Mouse (Mus musculus) erythroblast, embryonic 14.5 days (primary cell): Measurements from ENCODE around the gene Otop1.

Experiments
- GATA1 ChIP-seq: IDR thresholded peaks from 2 replicates; pipeline ENCODE4 v1.6.1; 2012; ENCODE audit warnings: low read length, inconsistent platforms, mixed read lengths
- TAL1 ChIP-seq: IDR thresholded peaks from 3 replicates; pipeline ENCODE4 v1.6.1; 2012; ENCODE audit warnings: low read length, inconsistent platforms, mixed read lengths

DNA sequence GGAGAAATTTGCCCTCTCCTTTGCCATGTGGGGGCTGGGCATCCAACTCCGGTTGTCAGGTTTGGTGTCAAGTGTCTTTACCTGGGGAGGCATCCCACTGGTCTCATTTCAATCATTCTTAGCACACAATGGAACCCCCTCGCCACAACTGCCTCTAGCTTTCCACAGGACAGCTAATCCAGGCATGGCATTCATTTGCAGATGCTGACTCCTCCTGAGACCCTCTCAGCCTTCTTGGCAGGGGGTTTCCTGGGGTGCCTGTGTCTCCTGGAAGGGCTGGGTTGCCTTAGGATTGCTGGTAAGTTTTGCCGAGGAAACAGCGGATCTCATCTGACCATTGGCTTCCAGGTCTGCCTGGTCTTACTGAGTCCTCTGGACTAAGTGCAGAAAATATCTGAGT lies at the start of gene Otop1:
- no peak for TF ChIP-seq TAL1
- TF ChIP-seq GATA1, result no peak
